Mouse (Mus musculus): ENCODE data around the gene Samd8. TPM values are rescaled to one million over a fixed set of nuclear protein-coding genes. Genes with fewer than 3 reads are reported as not detected.
A peak's percentile ranks its signal among the peaks of the same experiment; 100 is the strongest.

Samd8 gene
- polyA plus RNA-seq, 1 experiment from 2014 or later, result 13.9 TPM

GRCm38 (mm10) chr14:21822795-21823374 lies 72.6 kb downstream of the Samd8 start:
- 0 out of 2 replicates have a peak, but pooled peaks cover 4% of the 10 kb centered on the region for H3K4me1 ChIP-seq
- H3K27me3 ChIP-seq, result no peaks in the 10 kb centered on the region
- ATAC-seq (ENCODE audit: low FRiP score), result no peak
- no peaks in the 10 kb centered on the region for H3K9me3 ChIP-seq
- 73% methylated on average over 7 of the region's 7 CpGs for WGBS
- no peak overlapping the region; the same call in 1 of the 2 replicates for H3K27ac ChIP-seq
- H3K4me2 ChIP-seq, result no peak overlapping the region
- H3K36me3 ChIP-seq (replicated peaks), result no peaks in the 10 kb centered on the region
- H3K9ac ChIP-seq, result no peak overlapping the region
- H3K4me3 ChIP-seq (replicated peaks), result no peak overlapping the region

GRCm38 (mm10) chr14:21823897-21824296 lies 73.6 kb downstream of the Samd8 start:
- no peak overlapping the region for H3K4me2 ChIP-seq
- no peaks in the 10 kb centered on the region for H3K36me3 ChIP-seq (replicated peaks)
- H3K9me3 ChIP-seq, result no peaks in the 10 kb centered on the region
- H3K27ac ChIP-seq, result no peak overlapping the region
- H3K9ac ChIP-seq, result no peak overlapping the region
- 84% methylated on average over 7 of the region's 7 CpGs for whole genome bisulfite sequencing
- no peak overlapping the region for H3K4me3 ChIP-seq (replicated peaks)
- 0 out of 2 replicates have a peak, but pooled peaks cover 4% of the 10 kb centered on the region for H3K4me1 ChIP-seq
- H3K27me3 ChIP-seq, result no peaks in the 10 kb centered on the region
- no peak for ATAC-seq (ENCODE audit: low FRiP score)

- Histone ChIP-seq H3K27me3 (no peaks in the 10 kb centered on the region), H3K36me3 (replicated peaks) (no peaks in the 10 kb centered on the region), H3K4me2 (no peak within 1 kb of the TSS), H3K27ac (no peak within 1 kb of the TSS), H3K4me3 (replicated peaks) (no peak within 1 kb of the TSS), H3K9me3 (no peaks in the 10 kb centered on the region), H3K4me1 (0 out of 2 replicates have a peak, but pooled peaks cover 4% of the 10 kb centered on the region), H3K9ac (no peak within 1 kb of the TSS)
- 77% methylated on average over 2 of the region's 2 CpGs for WGBS
- ATAC-seq (ENCODE audit: low FRiP score), result no peak
These were observed 74.6 kb downstream of the Samd8 start, which contains the start of gene Vdac2 for GRCm38 (mm10) chr14:21824938-21825337. TSS of gene Vdac2 (plus strand) at chr14:21825238.

- Histone ChIP-seq H3K4me1 (peaks cover 8% of the 10 kb centered on the region), H3K4me2 (no peak overlapping the region), H3K4me3 (replicated peaks) (no peak overlapping the region), H3K9ac (no peak overlapping the region), H3K27ac (no peak overlapping the region), H3K9me3 (no peaks in the 10 kb centered on the region), H3K36me3 (replicated peaks) (no peaks in the 10 kb centered on the region), H3K27me3 (no peaks in the 10 kb centered on the region)
- 86% methylated on average over 9 of the region's 9 CpGs for WGBS
- no peak for ATAC-seq (ENCODE audit: low FRiP score)
These were observed 75.6 kb downstream of the Samd8 start for GRCm38 (mm10) chr14:21825786-21826491.

GRCm38 (mm10) chr14:21830876-21831767 lies 80.8 kb downstream of the Samd8 start:
- H3K4me3 ChIP-seq (replicated peaks), result peak overlapping the region; percentile 97
- peak overlapping the region; percentile 93 for H3K9ac ChIP-seq
- H3K27ac ChIP-seq, result peak overlapping the region; percentile 90
- H3K4me2 ChIP-seq, result peak overlapping the region; percentile 91
- peaks cover 21% of the 10 kb centered on the region for H3K36me3 ChIP-seq (replicated peaks)
- WGBS, result under 1% methylated on average over 71 of the region's 73 CpGs
- H3K4me1 ChIP-seq, result peaks cover 22% of the 10 kb centered on the region
- ATAC-seq (ENCODE audit: low FRiP score), result peak; percentile 99
- no peaks in the 10 kb centered on the region for H3K27me3 ChIP-seq
- no peaks in the 10 kb centered on the region for H3K9me3 ChIP-seq

GRCm38 (mm10) chr14:21831830-21832403 lies 81.6 kb downstream of the Samd8 start:
- Histone ChIP-seq H3K27ac (peak overlapping the region; percentile 90), H3K4me1 (peaks cover 22% of the 10 kb centered on the region), H3K27me3 (no peaks in the 10 kb centered on the region), H3K4me3 (replicated peaks) (peak overlapping the region; percentile 97), H3K4me2 (peak overlapping the region; percentile 91), H3K9me3 (no peaks in the 10 kb centered on the region), H3K36me3 (replicated peaks) (peaks cover 25% of the 10 kb centered on the region), H3K9ac (peak overlapping the region; percentile 93)
- peak; percentile 25; the same call in 1 of the 2 replicates for ATAC-seq (ENCODE audit: low FRiP score)
- under 1% methylated on average over 28 of the region's 28 CpGs for WGBS

- H3K27ac ChIP-seq, result no peak overlapping the region
- peaks cover 89% of the 10 kb centered on the region for H3K36me3 ChIP-seq (replicated peaks)
- H3K4me3 ChIP-seq (replicated peaks), result no peak overlapping the region
These were observed 88.1 kb downstream of the Samd8 start for GRCm38 (mm10) chr14:21838336-21839017.

GRCm38 (mm10) chr14:21841819-21842592 lies 91.7 kb downstream of the Samd8 start:
- Histone ChIP-seq H3K27me3 (no peaks in the 10 kb centered on the region), H3K4me1 (peaks cover 2% of the 10 kb centered on the region; the same call in 1 of the 2 replicates), H3K9me3 (no peaks in the 10 kb centered on the region), H3K9ac (no peak overlapping the region), H3K4me2 (no peak overlapping the region), H3K36me3 (replicated peaks) (peaks cover 93% of the 10 kb centered on the region), H3K27ac (no peak overlapping the region), H3K4me3 (replicated peaks) (no peak overlapping the region)
- 92% methylated on average over 5 of the region's 5 CpGs for WGBS
- ATAC-seq (ENCODE audit: low FRiP score), result no peak

More at GRCm38 (mm10) chr14:21838336-21839017, 88.1 kb downstream of the Samd8 start:
- WGBS, result 89% methylated on average over 8 of the region's 8 CpGs
- no peak for ATAC-seq (ENCODE audit: low FRiP score)
- Histone ChIP-seq H3K4me2 (no peak overlapping the region), H3K4me1 (peaks cover 3% of the 10 kb centered on the region; the same call in 1 of the 2 replicates), H3K9me3 (no peaks in the 10 kb centered on the region), H3K9ac (no peak overlapping the region), H3K27me3 (no peaks in the 10 kb centered on the region)

GRCm38 (mm10) chr14:21843263-21843662 lies 92.9 kb downstream of the Samd8 start:
- H3K27me3 ChIP-seq, result no peaks in the 10 kb centered on the region
- H3K9me3 ChIP-seq, result no peaks in the 10 kb centered on the region
- H3K4me2 ChIP-seq, result no peak overlapping the region
- no peak overlapping the region for H3K27ac ChIP-seq
- H3K36me3 ChIP-seq (replicated peaks), result peaks cover 81% of the 10 kb centered on the region
- 87% methylated on average over 6 of the region's 6 CpGs for WGBS
- no peak overlapping the region for H3K4me3 ChIP-seq (replicated peaks)
- no peak for ATAC-seq (ENCODE audit: low FRiP score)
- H3K4me1 ChIP-seq, result peaks cover 14% of the 10 kb centered on the region
- no peak overlapping the region for H3K9ac ChIP-seq

- Histone ChIP-seq H3K9me3 (no peaks in the 10 kb centered on the region), H3K27ac (peak overlapping the region; percentile 27; the same call in 1 of the 2 replicates), H3K4me2 (peak overlapping the region; percentile 99), H3K4me1 (peaks cover 18% of the 10 kb centered on the region), H3K4me3 (replicated peaks) (peak overlapping the region; percentile 67), H3K36me3 (replicated peaks) (peaks cover 44% of the 10 kb centered on the region), H3K27me3 (no peaks in the 10 kb centered on the region), H3K9ac (peak overlapping the region; percentile 71; the same call in 1 of the 2 replicates)
- no peak for ATAC-seq (ENCODE audit: low FRiP score)
- WGBS, result 19% methylated on average over 10 of the region's 10 CpGs
These were observed 96.6 kb downstream of the Samd8 start for GRCm38 (mm10) chr14:21846827-21847380.
